Mouse (Mus musculus) olfactory bulb, adult 2 months (tissue): ENCODE data around the gene Tmem91.

ENCODE experiments used
- CTCF ChIP-seq: fragments of 200-500 bp; IDR thresholded peaks from 2 replicates; pipeline ENCODE4 v1.5.1; 2012; ENCODE audit warnings: low read depth, mild to moderate bottlenecking, low read length, moderate library complexity; ENCODE audit not compliant: insufficient read depth
- POLR2A ChIP-seq: fragments of 200-500 bp; IDR thresholded peaks from 2 replicates; pipeline ENCODE4 v1.6.1; 2012; ENCODE audit warnings: mild to moderate bottlenecking, low read depth, low read length, moderate library complexity; ENCODE audit not compliant: insufficient read depth

- TF ChIP-seq CTCF, result no peak
- TF ChIP-seq POLR2A, result peak; percentile 57
Observed at GRCm38 (mm10) chr7:25658657-25659472, 16.1 kb downstream of the Tmem91 start, which contains the start of the genes Bckdha and Exosc5.
